Mouse (Mus musculus) CH12.LX (cell line): ENCODE data around the gene Dnaja1. TPM values are rescaled to one million over a fixed set of nuclear protein-coding genes. Genes with fewer than 3 reads are reported as not detected.
A peak's percentile ranks its signal among the peaks of the same experiment; 100 is the strongest.

Source experiments
- DNase-seq: peaks from one replicate; pipeline ENCODE4 v3.0.0-alpha.2; 2013; ENCODE audit errors: extremely low read depth
- H3K27ac ChIP-seq: 2 replicates; pipeline ENCODE4 v1.5.1; 2012; ENCODE audit warnings: low read depth, mild to moderate bottlenecking, control low read depth, moderate library complexity; ENCODE audit not compliant: insufficient read depth
- H3K27me3 ChIP-seq: replicated peaks from 2 replicates; pipeline ENCODE3; 2012; ENCODE audit warnings: inconsistent platforms
- H3K36me3 ChIP-seq, 2 experiments: replicated peaks in 1 of 2; 2 replicates each; pipeline versions ENCODE3 to v1.6.1; 2012; ENCODE audit warnings: inconsistent platforms in 1 of 2, low read length in 1 of 2, mild to moderate bottlenecking in 1 of 2, mixed read lengths in 1 of 2, moderate library complexity in 1 of 2; ENCODE audit not compliant: control insufficient read depth in 1 of 2, insufficient read depth in 1 of 2
- H3K4me1 ChIP-seq, 2 experiments: 2 replicates each; pipeline ENCODE4 v1.6.1; 2012; ENCODE audit warnings: inconsistent platforms in 1 of 2, moderate library complexity in 1 of 2; ENCODE audit not compliant: insufficient read depth in 2 of 2, control insufficient read depth in 1 of 2
- H3K4me2 ChIP-seq: 2 replicates; pipeline ENCODE4 v1.6.1; 2012; ENCODE audit warnings: low read depth, mild to moderate bottlenecking, control low read depth; ENCODE audit not compliant: poor library complexity, insufficient read depth, severe bottlenecking
- H3K4me3 ChIP-seq, 3 experiments: fragments of 150-350 bp in 1 of 3; sonication (generic) in 1 of 3; replicated peaks in 1 of 3; 2 replicates each; pipeline versions ENCODE3 to v1.5.1; 2011 to 2012; ENCODE audit warnings: low read depth in 2 of 3, low read length in 2 of 3, mild to moderate bottlenecking in 2 of 3, moderate library complexity in 2 of 3, control low read depth in 1 of 3, improper control_type of control experiment in 1 of 3, inconsistent platforms in 1 of 3, mixed read lengths in 1 of 3; ENCODE audit not compliant: poor library complexity in 1 of 3
- H3K79me2 ChIP-seq: replicated peaks from 2 replicates; pipeline ENCODE4 v1.6.1; 2012; ENCODE audit warnings: mild to moderate bottlenecking, moderate library complexity; ENCODE audit not compliant: control insufficient read depth, poor library complexity, insufficient read depth, severe bottlenecking; ENCODE audit errors: extremely low read depth
- H3K9ac ChIP-seq: 2 replicates; pipeline ENCODE4 v1.6.1; 2012; ENCODE audit warnings: low read depth, mild to moderate bottlenecking, control low read depth, moderate library complexity; ENCODE audit not compliant: insufficient read depth
- H3K9me3 ChIP-seq: replicated peaks from 2 replicates; pipeline ENCODE3; 2012; ENCODE audit warnings: low read length, inconsistent platforms, mixed read lengths
- CHD1 ChIP-seq: IDR thresholded peaks from 2 replicates; pipeline ENCODE4 v1.6.1; 2012; ENCODE audit warnings: low read depth, low read length, improper control_type of control experiment, inconsistent platforms
- CHD2 ChIP-seq: IDR thresholded peaks from 2 replicates; pipeline ENCODE4 v1.6.1; 2011; ENCODE audit warnings: low read length, improper control_type of control experiment
- CTCF ChIP-seq, 2 experiments: IDR thresholded peaks in 1 of 2; conservative IDR thresholded peaks in 1 of 2; 2 replicates each; pipeline ENCODE4 v1.5.1; 2011 to 2012; ENCODE audit warnings: low read depth in 2 of 2, low read length in 2 of 2, improper control_type of control experiment in 1 of 2, inconsistent platforms in 1 of 2, mild to moderate bottlenecking in 1 of 2, moderate library complexity in 1 of 2
- E2F4 ChIP-seq: IDR thresholded peaks from 2 replicates; pipeline ENCODE4 v1.6.1; 2011; ENCODE audit warnings: low read depth, low read length, improper control_type of control experiment; ENCODE audit not compliant: insufficient replicate concordance
- ELF1 ChIP-seq: IDR thresholded peaks from 2 replicates; pipeline ENCODE4 v1.6.1; 2014; ENCODE audit warnings: low read depth, mild to moderate bottlenecking, inconsistent platforms, low read length, improper control_type of control experiment
- EP300 ChIP-seq: IDR thresholded peaks from 2 replicates; pipeline ENCODE4 v1.6.1; 2011; ENCODE audit warnings: low read length, improper control_type of control experiment
- ETS1 ChIP-seq: conservative IDR thresholded peaks from 2 replicates; pipeline ENCODE4 v1.6.1; 2012; ENCODE audit warnings: low read depth, mild to moderate bottlenecking, inconsistent platforms, low read length, improper control_type of control experiment, moderate library complexity
- GABPA ChIP-seq: IDR thresholded peaks from 2 replicates; pipeline ENCODE4 v1.6.1; 2012; ENCODE audit warnings: low read depth, low read length, improper control_type of control experiment, inconsistent platforms; ENCODE audit not compliant: insufficient replicate concordance
- HCFC1 ChIP-seq: IDR thresholded peaks from 2 replicates; pipeline ENCODE4 v1.6.1; 2012; ENCODE audit warnings: low read depth, mild to moderate bottlenecking, inconsistent platforms, low read length, improper control_type of control experiment
- JUN ChIP-seq: IDR thresholded peaks from 2 replicates; pipeline ENCODE4 v1.6.1; 2011; ENCODE audit warnings: low read depth, mild to moderate bottlenecking, low read length, improper control_type of control experiment, moderate library complexity; ENCODE audit not compliant: insufficient read depth
- JUND ChIP-seq: conservative IDR thresholded peaks from 2 replicates; pipeline ENCODE4 v1.6.1; 2011; ENCODE audit warnings: low read depth, low read length, improper control_type of control experiment
- KAT2A ChIP-seq: IDR thresholded peaks from 2 replicates; pipeline ENCODE4 v1.6.1; 2012; ENCODE audit warnings: low read length, improper control_type of control experiment, inconsistent platforms; ENCODE audit not compliant: insufficient replicate concordance
- MAX ChIP-seq: IDR thresholded peaks from 2 replicates; pipeline ENCODE4 v1.6.1; 2011; ENCODE audit warnings: low read length, improper control_type of control experiment
- MXI1 ChIP-seq: IDR thresholded peaks from 2 replicates; pipeline ENCODE4 v1.6.1; 2011; ENCODE audit warnings: mild to moderate bottlenecking, low read depth, low read length, improper control_type of control experiment
- MYC ChIP-seq: IDR thresholded peaks from 2 replicates; pipeline ENCODE4 v1.6.1; 2011; ENCODE audit warnings: low read depth, mild to moderate bottlenecking, improper control_type of control experiment, low read length
- NELFE ChIP-seq: IDR thresholded peaks from 2 replicates; pipeline ENCODE4 v1.6.1; 2011; ENCODE audit warnings: low read depth, low read length, improper control_type of control experiment
- NRF1 ChIP-seq: IDR thresholded peaks from 2 replicates; pipeline ENCODE4 v1.6.1; 2014; ENCODE audit warnings: low read depth, mild to moderate bottlenecking, inconsistent platforms, low read length, improper control_type of control experiment, moderate library complexity
- PAX5 ChIP-seq: IDR thresholded peaks from 2 replicates; pipeline ENCODE4 v1.6.1; 2012; ENCODE audit warnings: low read length, inconsistent platforms, mixed read lengths
- POLR2A ChIP-seq: IDR thresholded peaks from 2 replicates; pipeline ENCODE4 v1.6.1; 2011; ENCODE audit warnings: low read depth, mild to moderate bottlenecking, improper control_type of control experiment, low read length
- POLR2AphosphoS2 ChIP-seq: IDR thresholded peaks from 2 replicates; pipeline ENCODE4 v1.6.1; 2011; ENCODE audit warnings: low read depth, low read length, improper control_type of control experiment
- RAD21 ChIP-seq: IDR thresholded peaks from 2 replicates; pipeline ENCODE4 v1.6.1; 2011; ENCODE audit warnings: low read depth, mild to moderate bottlenecking, low read length, improper control_type of control experiment, moderate library complexity
- RCOR1 ChIP-seq: conservative IDR thresholded peaks from 2 replicates; pipeline ENCODE4 v1.6.1; 2012; ENCODE audit warnings: low read depth, mild to moderate bottlenecking, inconsistent platforms, low read length, improper control_type of control experiment
- SIN3A ChIP-seq: IDR thresholded peaks from 2 replicates; pipeline ENCODE4 v1.6.1; 2012; ENCODE audit warnings: low read length, improper control_type of control experiment, inconsistent platforms
- SMC3 ChIP-seq: IDR thresholded peaks from 2 replicates; pipeline ENCODE4 v1.6.1; 2011; ENCODE audit warnings: low read depth, low read length, improper control_type of control experiment
- ZC3H11A ChIP-seq: IDR thresholded peaks from 2 replicates; pipeline ENCODE4 v1.6.1; 2012; ENCODE audit warnings: low read depth, mild to moderate bottlenecking, inconsistent platforms, low read length, improper control_type of control experiment
- ZKSCAN1 ChIP-seq: IDR thresholded peaks from 2 replicates; pipeline ENCODE4 v1.6.1; 2012; ENCODE audit warnings: low read depth, inconsistent platforms, low read length, improper control_type of control experiment, borderline replicate concordance
- ZMIZ1 ChIP-seq: IDR thresholded peaks from 2 replicates; pipeline ENCODE4 v1.6.1; 2012; ENCODE audit warnings: low read depth, mild to moderate bottlenecking, inconsistent platforms, low read length, improper control_type of control experiment
- ZNF384 ChIP-seq: IDR thresholded peaks from 2 replicates; pipeline ENCODE4 v1.6.1; 2012; ENCODE audit warnings: low read depth, low read length, improper control_type of control experiment, inconsistent platforms
- dilution Hi-C: fragments of 300-500 bp; cut with MboI; formaldehyde crosslinking; loops from 2 replicates; pipeline ENCODE4 v1.14.3; 2020; ENCODE audit warnings: low sequenced_read_pairs; ENCODE audit not compliant: extremely low pct_unique_long_range_greater_than_20kb, extremely low pct_ligation_motif_present
- in situ Hi-C: fragments of 300-500 bp; cut with MboI; formaldehyde crosslinking; loops from 3 replicates; pipeline ENCODE4 v1.14.3; 2019; ENCODE audit warnings: low sequenced_read_pairs, low pct_ligation_motif_present, low pct_unique_long_range_greater_than_20kb, mixed read lengths
- polyA plus RNA-seq: library from polyadenylated mRNA; unstranded; fragments of >175 nt; gene quantifications from 2 replicates; pipeline ENCODE4 v1.2.1, GENCODE M21; 2012; ENCODE audit warnings: low read depth; ENCODE audit not compliant: insufficient read length
- total RNA-seq, 2 experiments: library from RNA; depleted of rRNA; stranded (reverse); fragments of 300-350 nt in 1 of 2; fragments of >200 nt in 1 of 2; gene quantifications; 2 replicates each; pipeline ENCODE4 v1.2.3; 2012 to 2014

Dnaja1 gene
- total and polyA plus RNA-seq, 3 experiments = 67.9 to 485 (median 117) TPM

GRCm38 (mm10) chr4:40677132-40677531 lies 44.8 kb upstream of the Dnaja1 start:
- dilution Hi-C loops (no loop called here), in situ Hi-C loops (loop anchor here (10.0 to 25.0 kb wide), 2 partner anchors 392 to 540 kb away; partner anchors contain the start of gene Aco1)
- Histone ChIP-seq H3K4me3 (no peak overlapping the region), H3K27me3 (no peaks in the 10 kb centered on the region), H3K4me2 (no peak overlapping the region), H3K36me3 (no peaks in the 10 kb centered on the region), H3K9me3 (no peaks in the 10 kb centered on the region), H3K4me1 (peaks cover 2 to 3% of the 10 kb centered on the region in 2 experiments; a peak in 3 of 4 replicates), H3K27ac (no peak overlapping the region), H3K79me2 (no peaks in the 10 kb centered on the region), H3K9ac (no peak overlapping the region)
- no peak for DNase-seq
- TF ChIP-seq E2F4 (no peak), POLR2AphosphoS2 (no peak), ZNF384 (no peak), NELFE (no peak), CHD2 (no peak), RAD21 (peak; percentile 55), ZC3H11A (no peak), CTCF (conservative IDR thresholded peaks at IDR 0.05 in 1 of 2, IDR thresholded peaks at IDR 0.05 in 1 of 2; ENCODE audit: low read depth in 2 of 2, low read length in 2 of 2) (peak in 1 of 2 experiments; percentile 57; a peak in 2 of 4 replicates), RCOR1 (no peak), SMC3 (peak; percentile 43), ZKSCAN1 (no peak), JUND (no peak), CHD1 (no peak), POLR2A (no peak)
- TF ChIP-seq, all 38 proteins: peak for 3

DNA sequence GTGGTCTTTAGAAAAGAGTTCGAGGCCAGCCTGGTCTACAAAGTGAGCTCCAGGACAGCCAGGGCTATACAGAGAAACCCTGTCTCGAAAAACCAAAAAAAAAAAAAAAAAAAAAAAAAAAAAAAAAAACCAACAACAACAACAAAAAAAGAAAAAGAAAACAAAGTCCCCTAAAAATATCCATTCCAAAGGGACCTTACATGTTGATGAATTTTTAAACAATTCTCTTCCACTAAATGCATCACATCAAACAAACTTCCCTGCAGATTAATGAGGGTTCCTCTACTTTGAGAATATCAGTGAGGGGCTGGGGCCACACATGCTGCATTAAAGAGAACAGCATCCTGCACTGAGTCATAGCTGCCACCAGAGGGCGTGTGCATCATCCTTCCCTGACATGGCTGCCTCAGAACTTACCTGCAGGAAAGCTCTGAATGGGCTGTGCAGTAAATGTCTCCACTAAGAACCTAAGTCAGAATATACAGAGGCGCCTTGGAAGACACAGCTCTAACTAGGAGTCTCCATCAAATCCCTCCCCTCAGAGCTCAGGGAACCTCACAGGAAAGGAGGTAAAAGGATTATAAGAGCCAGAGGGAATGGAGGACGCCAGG lies 41.6 kb upstream of the Dnaja1 start:
- TF ChIP-seq PAX5 = no peak
- peak; percentile 73 for TF ChIP-seq ZNF384
- TF ChIP-seq ZC3H11A = no peak
- no peak for TF ChIP-seq JUN
- TF ChIP-seq SMC3 = peak; percentile 47
- TF ChIP-seq MAX = no peak
- no peak for TF ChIP-seq ETS1
- TF ChIP-seq CTCF (conservative IDR thresholded peaks at IDR 0.05 in 1 of 2, IDR thresholded peaks at IDR 0.05 in 1 of 2; ENCODE audit: low read depth in 2 of 2, low read length in 2 of 2) = peak; percentile 73 to 80
- TF ChIP-seq KAT2A = no peak
- no peak for TF ChIP-seq POLR2AphosphoS2
- TF ChIP-seq EP300 = no peak
- no peak for TF ChIP-seq NELFE
- no peak for TF ChIP-seq ELF1
- TF ChIP-seq HCFC1 = no peak
- no peak for TF ChIP-seq SIN3A
- no peak for TF ChIP-seq MXI1
- no peak for TF ChIP-seq JUND
- no peak for TF ChIP-seq RCOR1
- no peak for TF ChIP-seq E2F4
- no peak for TF ChIP-seq CHD2
- TF ChIP-seq MYC = no peak
- TF ChIP-seq RAD21 = peak; percentile 34
- TF ChIP-seq NRF1 = no peak
- TF ChIP-seq GABPA = no peak
- TF ChIP-seq ZMIZ1 = no peak
- peak; percentile 77 for DNase-seq
- Histone ChIP-seq H3K4me3 (no peak overlapping the region), H3K9ac (no peak overlapping the region), H3K79me2 (no peaks in the 10 kb centered on the region), H3K4me2 (no peak overlapping the region), H3K36me3 (peaks cover under 1 to 18% of the 10 kb centered on the region in 2 experiments), H3K27ac (no peak overlapping the region), H3K27me3 (no peaks in the 10 kb centered on the region), H3K4me1 (peaks cover 11 to 14% of the 10 kb centered on the region in 2 experiments), H3K9me3 (no peaks in the 10 kb centered on the region)
- in situ Hi-C loops (loop anchor here (25.0 kb wide), 1 partner anchor 543 kb away; the partner anchor contains the start of gene Aco1), dilution Hi-C loops (no loop called here)
